Mouse (Mus musculus) ES-Bruce4 (cell line): ENCODE data around the gene Mcoln2.

ENCODE experiments used
- CTCF ChIP-seq: IDR thresholded peaks from one replicate; pipeline ENCODE4 v1.8.1; 2011; ENCODE audit warnings: low read depth, low read length
- EP300 ChIP-seq: IDR thresholded peaks from 2 replicates; pipeline ENCODE4 v1.6.1; 2011; ENCODE audit warnings: low read depth, low read length; ENCODE audit not compliant: insufficient read depth
- POLR2A ChIP-seq: IDR thresholded peaks from one replicate; pipeline ENCODE4 v1.8.1; 2011; ENCODE audit warnings: low read length; ENCODE audit not compliant: insufficient read depth

DNA sequence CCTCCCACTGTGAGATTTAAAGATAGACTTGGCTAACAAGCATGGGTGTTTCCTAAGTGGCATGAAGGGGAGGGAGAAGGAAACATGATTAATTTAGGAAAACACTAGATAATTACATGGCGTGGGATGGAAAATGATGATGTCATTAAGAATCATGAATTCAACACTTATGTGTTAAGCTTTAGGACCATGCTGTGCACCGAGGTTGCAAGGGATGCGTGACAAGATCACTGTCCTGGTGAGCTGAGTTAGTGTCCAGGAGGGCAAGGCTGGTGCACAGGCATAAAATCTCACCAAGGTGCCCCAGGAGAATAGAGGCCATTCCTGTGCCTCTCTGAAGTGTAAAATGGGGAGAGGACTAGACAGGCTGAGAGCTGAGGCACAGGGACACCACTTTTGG is 49.9 kb downstream of the Mcoln2 start:
- TF ChIP-seq POLR2A (no peak), CTCF (no peak), EP300 (no peak)
